11 mouse cellular contexts compared by ENCODE assay signal in genomic region chr1:40514851-40515585, GRCm38 (mm10). TPM values are rescaled to one million over a fixed set of nuclear protein-coding genes. Genes with fewer than 3 reads are reported as not detected.
DNase-seq lines count a peak whose midpoint lies in the region; ATAC-seq and TF ChIP-seq lines count a peak whose summit lies in the region.
"Had no signal": no experiment of that assay in that cellular context is flagged by ENCODE, and none has a peak within 500 bp of the region (broad histone marks: within the 10 kb centered on the region; RNA-seq: fewer than 3 reads in every experiment).

Il18rap (plus strand) TSS chr1:40515362.

- H3K4me3 ChIP-seq in hindbrain, postnatal 0 days (ENCODE audit: low read length) = no peak within 1 kb of the TSS
- H3K4me3 ChIP-seq in hindbrain, embryonic 12.5 days = no peak within 1 kb of the TSS
- H3K4me3 ChIP-seq in bone marrow macrophage, adult 2 months (ENCODE audit: insufficient read depth, low read length) = peak within 1 kb of the TSS; percentile 27; the same call in 1 of the 2 replicates
- H3K4me3 ChIP-seq in heart, embryonic 10.5 days = no peak within 1 kb of the TSS
- H3K4me3 ChIP-seq: heart, embryonic 15.5 days; liver, embryonic 15.5 days had no signal

- H3K27me3 ChIP-seq in hindbrain, postnatal 0 days (ENCODE audit: insufficient read depth, low read length) = no peaks in the 10 kb centered on the region
- no peaks in the 10 kb centered on the region for H3K27me3 ChIP-seq in hindbrain, embryonic 12.5 days
- H3K27me3 ChIP-seq in heart, embryonic 10.5 days (ENCODE audit: insufficient read depth, poor library complexity, severe bottlenecking) = no peaks in the 10 kb centered on the region
- H3K27me3 ChIP-seq: heart, embryonic 15.5 days; liver, embryonic 15.5 days had no signal

- no peaks in the 10 kb centered on the region for H3K4me1 ChIP-seq in hindbrain, postnatal 0 days (ENCODE audit: insufficient read depth, low read length)
- no peaks in the 10 kb centered on the region for H3K4me1 ChIP-seq in hindbrain, embryonic 12.5 days
- peaks cover 17% of the 10 kb centered on the region for H3K4me1 ChIP-seq in bone marrow macrophage, adult 2 months (ENCODE audit: control insufficient read depth, insufficient read depth, low read length)
- no peaks in the 10 kb centered on the region for H3K4me1 ChIP-seq in heart, embryonic 10.5 days
- H3K4me1 ChIP-seq: heart, embryonic 15.5 days; liver, embryonic 15.5 days had no signal

- H3K4me2 ChIP-seq in hindbrain, postnatal 0 days (ENCODE audit: low read depth, low read length) = no peak within 1 kb of the TSS
- no peak within 1 kb of the TSS for H3K4me2 ChIP-seq in hindbrain, embryonic 12.5 days (replicated peaks)
- H3K4me2 ChIP-seq: heart, embryonic 15.5 days; liver, embryonic 15.5 days had no signal

- no peak for TF ChIP-seq POLR2A in bone marrow macrophage, adult 2 months (IDR thresholded peaks at IDR 0.05; ENCODE audit: borderline replicate concordance, low read depth, low read length)

- no peaks in the 10 kb centered on the region for H3K9me3 ChIP-seq in hindbrain, postnatal 0 days (ENCODE audit: low read length)
- H3K9me3 ChIP-seq in hindbrain, embryonic 12.5 days (replicated peaks) = no peaks in the 10 kb centered on the region; the same call in 1 of the 2 replicates
- H3K9me3 ChIP-seq in heart, embryonic 10.5 days = no peaks in the 10 kb centered on the region
- H3K9me3 ChIP-seq: heart, embryonic 15.5 days; liver, embryonic 15.5 days had no signal

- no peak for ATAC-seq in hindbrain, postnatal 0 days
- ATAC-seq in hindbrain, embryonic 12.5 days (ENCODE audit: low FRiP score) = no peak
- ATAC-seq in hematopoietic stem cell, adult 5-6 weeks (replicated peaks in 1 of 2; ENCODE audit: insufficient read depth in 1 of 2, low FRiP score in 2 of 2, low TSS enrichment in 1 of 2, low read depth in 1 of 2, poor library complexity in 2 of 2, severe bottlenecking in 2 of 2) = peak; percentile 95 to 98

- H3K36me3 ChIP-seq in hindbrain, postnatal 0 days (ENCODE audit: insufficient read depth, low read length) = no peaks in the 10 kb centered on the region
- no peaks in the 10 kb centered on the region for H3K36me3 ChIP-seq in hindbrain, embryonic 12.5 days
- no peaks in the 10 kb centered on the region for H3K36me3 ChIP-seq in heart, embryonic 10.5 days
- H3K36me3 ChIP-seq: heart, embryonic 15.5 days; liver, embryonic 15.5 days had no signal

- no peak for TF ChIP-seq CTCF in hindbrain, postnatal 0 days (IDR thresholded peaks at IDR 0.05; ENCODE audit: low read depth)
- TF ChIP-seq CTCF in bone marrow macrophage, adult 2 months (IDR thresholded peaks at IDR 0.05; ENCODE audit: low read depth, low read length) = no peak

- WGBS in hindbrain, postnatal 0 days = 38% methylated on average over 9 of the region's 9 CpGs
- 51% methylated on average over 9 of the region's 9 CpGs for WGBS in hindbrain, embryonic 12.5 days
- 60% methylated on average over 9 of the region's 9 CpGs for WGBS in heart, embryonic 10.5 days

- no peak within 1 kb of the TSS for H3K27ac ChIP-seq in hindbrain, postnatal 0 days
- no peak within 1 kb of the TSS for H3K27ac ChIP-seq in hindbrain, embryonic 12.5 days
- 0 out of 2 replicates have a peak within 1 kb of the TSS, but pooled peaks have one; percentile 23 for H3K27ac ChIP-seq in bone marrow macrophage, adult 2 months (ENCODE audit: insufficient read depth, low read depth, low read length)
- H3K27ac ChIP-seq in heart, embryonic 10.5 days = no peak within 1 kb of the TSS
- H3K27ac ChIP-seq: heart, embryonic 15.5 days; liver, embryonic 15.5 days had no signal

- H3K9ac ChIP-seq in hindbrain, postnatal 0 days (replicated peaks; ENCODE audit: low read length) = no peak within 1 kb of the TSS
- H3K9ac ChIP-seq in hindbrain, embryonic 12.5 days = no peak within 1 kb of the TSS
- H3K9ac ChIP-seq: heart, embryonic 15.5 days; liver, embryonic 15.5 days had no signal

- peak; percentile 16 for DNase-seq in hindbrain, postnatal 0 days (ENCODE audit: low spot score)
- peak; percentile 71 for DNase-seq in 3T3-L1 (ENCODE audit: low read depth, low spot score)
- DNase-seq in heart, embryonic 10.5 days (ENCODE audit: low spot score) = no peak
- no peak for DNase-seq in urinary bladder, adult 18-20 months (ENCODE audit: low spot score in 2 of 2)
- no peak for DNase-seq in adrenal gland, adult 18-20 months (ENCODE audit: low spot score in 2 of 2)
- DNase-seq: kidney, postnatal 4 days had no signal

RNA-seq across cellular contexts. Expression of gene Il18rap, which starts in this region (rescaled TPM):
- 0.68 TPM in 1 of 2 replicates, not detected in the other for total RNA-seq in hindbrain, postnatal 0 days (2014; rRNA removed)
- 0.10 TPM in 1 of 2 replicates, not detected in the other for polyA plus RNA-seq in hindbrain, postnatal 0 days (2015; fragmentation: Nextera tagmentation; extraction: Ambion mirVana)
- polyA plus RNA-seq in hindbrain, embryonic 12.5 days (2016; fragmentation: Nextera tagmentation; extraction: Ambion mirVana) = 0.12 and 0.16 TPM in 2 replicates
- 1.1 and 2.7 TPM in 2 replicates for polyA plus RNA-seq in bone marrow macrophage, adult 2 months (2012; ENCODE audit: insufficient read depth, insufficient read length, missing spikeins)
- 40.3 and 72.9 TPM in 2 replicates for total RNA-seq in hematopoietic stem cell, adult 5-6 weeks (2017)
- polyA plus RNA-seq in heart, embryonic 10.5 days (2016; fragmentation: Nextera tagmentation; extraction: Ambion mirVana) = 0.09 and 0.14 TPM in 2 replicates
- total RNA-seq in adrenal gland, adult 18-20 months (2021) = under 1 TPM; 0.10 to 0.17 TPM

Comparison
In these comparisons a context has a peak if more than half of its experiments do, and no peak if none do; other contexts are left out.
1. RNA of gene Il18rap (total RNA-seq): 40.3 to 72.9 TPM in hematopoietic stem cell, adult 5-6 weeks; 0.10 to 0.17 TPM in adrenal gland, adult 18-20 months and 0.68 TPM in hindbrain, postnatal 0 days; every median in the first group is over 10 times any median in the second.
2. Peak in DNase-seq in hindbrain, postnatal 0 days; RNA of the gene not detected or under 1 TPM.
3. ATAC-seq: peak in hematopoietic stem cell, adult 5-6 weeks (2 of 2); none in hindbrain, postnatal 0 days (single experiment) and hindbrain, embryonic 12.5 days (single experiment).